Mouse (Mus musculus): ENCODE results near the gene Atat1. TPM values are rescaled to one million over a fixed set of nuclear protein-coding genes. Genes with fewer than 3 reads are reported as not detected.

Gene Atat1
- polyA plus RNA-seq, 1 experiment from 2014 or later, result 28.4 TPM

- Histone ChIP-seq H3K36me3 (ENCODE audit: insufficient read depth, low read length) (peaks cover 16% of the 10 kb centered on the region; the same call in 1 of the 2 replicates), H3K4me2 (ENCODE audit: low read length) (peak overlapping the region; percentile 65), H3K4me3 (replicated peaks; ENCODE audit: low read depth, low read length) (peak overlapping the region; percentile 66), H3K4me1 (replicated peaks; ENCODE audit: insufficient read depth, low read length) (peaks cover 22% of the 10 kb centered on the region; the same call in 1 of the 2 replicates), H3K27ac (peak overlapping the region; percentile 98), H3K9me3 (replicated peaks; ENCODE audit: low read length) (no peaks in the 10 kb centered on the region), H3K9ac (ENCODE audit: low read depth, low read length) (peak overlapping the region; percentile 96), H3K27me3 (ENCODE audit: insufficient read depth, low read length) (no peaks in the 10 kb centered on the region)
- TF ChIP-seq CTCF (IDR thresholded peaks at IDR 0.05; ENCODE audit: low read depth), result no peak
- 6% methylated on average over 7 of the region's 7 CpGs for WGBS
- DNase-seq (ENCODE audit: low spot score) (peak; percentile 99), ATAC-seq (replicated peaks; ENCODE audit: low FRiP score, low read depth) (peak; percentile 36)
Measured at GRCm38 (mm10) chr17:35919060-35919715, 9.3 kb upstream of the Atat1 start.

- WGBS, result 0% methylated on average over 11 of the region's 11 CpGs
- peaks cover 22% of the 10 kb centered on the region; the same call in 1 of the 2 replicates for H3K4me1 ChIP-seq (replicated peaks; ENCODE audit: insufficient read depth, low read length)
- no peak for TF ChIP-seq CTCF (IDR thresholded peaks at IDR 0.05; ENCODE audit: low read depth)
Measured at GRCm38 (mm10) chr17:35918276-35919059, 8.6 kb upstream of the Atat1 start.

GRCm38 (mm10) chr17:35917463-35918251 lies 7.8 kb upstream of the Atat1 start:
- under 1% methylated on average over 13 of the region's 13 CpGs for WGBS
- 0 out of 2 replicates have a peak, but pooled peaks cover 11% of the 10 kb centered on the region for H3K36me3 ChIP-seq (ENCODE audit: insufficient read depth, low read length)
- peak; percentile 85 for DNase-seq (ENCODE audit: low spot score)
- no peak for TF ChIP-seq CTCF (IDR thresholded peaks at IDR 0.05; ENCODE audit: low read depth)
- peak overlapping the region; percentile 96 for H3K9ac ChIP-seq (ENCODE audit: low read depth, low read length)
- peak overlapping the region; percentile 65 for H3K4me2 ChIP-seq (ENCODE audit: low read length)
- no peak for ATAC-seq (replicated peaks; ENCODE audit: low FRiP score, low read depth)
- H3K9me3 ChIP-seq (replicated peaks; ENCODE audit: low read length), result no peaks in the 10 kb centered on the region
- no peaks in the 10 kb centered on the region for H3K27me3 ChIP-seq (ENCODE audit: insufficient read depth, low read length)
- peaks cover 22% of the 10 kb centered on the region; the same call in 1 of the 2 replicates for H3K4me1 ChIP-seq (replicated peaks; ENCODE audit: insufficient read depth, low read length)
- H3K27ac ChIP-seq, result peak overlapping the region; percentile 98
- H3K4me3 ChIP-seq (replicated peaks; ENCODE audit: low read depth, low read length), result peak overlapping the region; percentile 66

More at GRCm38 (mm10) chr17:35918276-35919059, 8.6 kb upstream of the Atat1 start:
- peak overlapping the region; percentile 65 for H3K4me2 ChIP-seq (ENCODE audit: low read length)
- ATAC-seq (replicated peaks; ENCODE audit: low FRiP score, low read depth) (no peak), DNase-seq (ENCODE audit: low spot score) (peak; percentile 83)
- no peaks in the 10 kb centered on the region for H3K9me3 ChIP-seq (replicated peaks; ENCODE audit: low read length)
- H3K9ac ChIP-seq (ENCODE audit: low read depth, low read length), result peak overlapping the region; percentile 96
- H3K4me3 ChIP-seq (replicated peaks; ENCODE audit: low read depth, low read length), result peak overlapping the region; percentile 66
- peak overlapping the region; percentile 98 for H3K27ac ChIP-seq
- H3K27me3 ChIP-seq (ENCODE audit: insufficient read depth, low read length), result no peaks in the 10 kb centered on the region
- peaks cover 9% of the 10 kb centered on the region; the same call in 1 of the 2 replicates for H3K36me3 ChIP-seq (ENCODE audit: insufficient read depth, low read length)

GRCm38 (mm10) chr17:35917143-35917462 lies 7.2 kb upstream of the Atat1 start:
- Histone ChIP-seq H3K4me1 (replicated peaks; ENCODE audit: insufficient read depth, low read length) (peaks cover 22% of the 10 kb centered on the region; the same call in 1 of the 2 replicates), H3K36me3 (ENCODE audit: insufficient read depth, low read length) (0 out of 2 replicates have a peak, but pooled peaks cover 16% of the 10 kb centered on the region), H3K27ac (peak overlapping the region; percentile 98), H3K4me2 (ENCODE audit: low read length) (peak overlapping the region; percentile 65), H3K9ac (ENCODE audit: low read depth, low read length) (peak overlapping the region; percentile 96), H3K9me3 (replicated peaks; ENCODE audit: low read length) (no peaks in the 10 kb centered on the region), H3K4me3 (replicated peaks; ENCODE audit: low read depth, low read length) (peak overlapping the region; percentile 66), H3K27me3 (ENCODE audit: insufficient read depth, low read length) (no peaks in the 10 kb centered on the region)
- no peak for TF ChIP-seq CTCF (IDR thresholded peaks at IDR 0.05; ENCODE audit: low read depth)
- no peak for ATAC-seq (replicated peaks; ENCODE audit: low FRiP score, low read depth)
- peak; percentile 39 for DNase-seq (ENCODE audit: low spot score)
- WGBS, result under 1% methylated on average over 8 of the region's 8 CpGs

- no peaks in the 10 kb centered on the region for H3K9me3 ChIP-seq (replicated peaks; ENCODE audit: low read length)
- peak within 1 kb of the TSS; percentile 65 for H3K4me2 ChIP-seq (ENCODE audit: low read length)
- DNase-seq (ENCODE audit: low spot score) (peak; percentile 100), ATAC-seq (replicated peaks; ENCODE audit: low FRiP score, low read depth) (peak; percentile 92)
- peak within 1 kb of the TSS; percentile 96 for H3K9ac ChIP-seq (ENCODE audit: low read depth, low read length)
- TF ChIP-seq CTCF (IDR thresholded peaks at IDR 0.05; ENCODE audit: low read depth), result peak; percentile 74
- H3K27me3 ChIP-seq (ENCODE audit: insufficient read depth, low read length), result no peaks in the 10 kb centered on the region
- H3K36me3 ChIP-seq (ENCODE audit: insufficient read depth, low read length), result 0 out of 2 replicates have a peak, but pooled peaks cover 16% of the 10 kb centered on the region
- WGBS, result under 1% methylated on average over 83 of the region's 83 CpGs
- peak within 1 kb of the TSS; percentile 66 for H3K4me3 ChIP-seq (replicated peaks; ENCODE audit: low read depth, low read length)
- peak within 1 kb of the TSS; percentile 98 for H3K27ac ChIP-seq
- H3K4me1 ChIP-seq (replicated peaks; ENCODE audit: insufficient read depth, low read length), result peaks cover 22% of the 10 kb centered on the region; the same call in 1 of the 2 replicates
Measured at GRCm38 (mm10) chr17:35916297-35917142, 6.6 kb upstream of the Atat1 start, which contains the start of the genes Mrps18b and Ppp1r10. Gene Mrps18b, minus strand, starts transcription at chr17:35916389. Gene Ppp1r10, plus strand, starts transcription at chr17:35916434.
